Mouse (Mus musculus): Measurements from ENCODE around the gene Pxmp4. TPM values are rescaled to one million over a fixed set of nuclear protein-coding genes. Genes with fewer than 3 reads are reported as not detected.

The Pxmp4 gene
- polyA plus RNA-seq, 1 experiment from 2014 or later, result 52.8 TPM

DNA sequence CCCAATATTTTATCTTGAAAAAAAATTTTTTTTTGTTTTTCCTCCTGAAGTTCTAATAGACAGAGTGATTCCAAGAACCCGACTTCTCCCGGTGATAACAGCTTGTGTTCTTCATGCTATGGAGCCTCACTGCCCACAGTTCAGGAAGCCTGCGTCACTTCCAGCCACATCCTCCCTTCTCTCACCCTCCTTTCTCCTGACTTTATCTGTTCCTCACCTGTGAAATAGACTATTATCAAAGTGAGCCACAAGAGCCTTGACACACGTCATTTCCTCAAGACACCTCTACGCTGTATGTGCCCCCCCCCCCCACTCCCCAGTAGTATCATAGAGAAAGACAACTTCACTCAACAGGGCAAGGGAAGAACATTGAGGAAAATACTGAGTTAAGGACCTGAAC, 12.2 kb upstream of the Pxmp4 start:
- Histone ChIP-seq H3K27me3 (ENCODE audit: control insufficient read depth, insufficient read depth, low read length) (no peaks in the 10 kb centered on the region), H3K4me2 (replicated peaks; ENCODE audit: low read depth) (no peak overlapping the region), H3K27ac (replicated peaks) (peak overlapping the region; percentile 40; the same call in 1 of the 2 replicates), H3K9ac (ENCODE audit: low read length) (no peak overlapping the region), H3K4me3 (ENCODE audit: low read depth, low read length) (no peak overlapping the region), H3K9me3 (ENCODE audit: control insufficient read depth, low read length) (no peaks in the 10 kb centered on the region), H3K4me1 (replicated peaks; ENCODE audit: control insufficient read depth, insufficient read depth) (no peaks in the 10 kb centered on the region), H3K36me3 (ENCODE audit: control insufficient read depth, insufficient read depth, low read length) (no peaks in the 10 kb centered on the region)
- TF ChIP-seq EP300 (optimal IDR thresholded peaks at IDR 0.05) (no peak), CTCF (IDR thresholded peaks at IDR 0.05; ENCODE audit: low read depth) (no peak)
- DNase-seq (ENCODE audit: low spot score) (no peak), ATAC-seq (ENCODE audit: low FRiP score, low TSS enrichment) (no peak)
- 76% methylated on average over 5 of the region's 5 CpGs for WGBS

DNA sequence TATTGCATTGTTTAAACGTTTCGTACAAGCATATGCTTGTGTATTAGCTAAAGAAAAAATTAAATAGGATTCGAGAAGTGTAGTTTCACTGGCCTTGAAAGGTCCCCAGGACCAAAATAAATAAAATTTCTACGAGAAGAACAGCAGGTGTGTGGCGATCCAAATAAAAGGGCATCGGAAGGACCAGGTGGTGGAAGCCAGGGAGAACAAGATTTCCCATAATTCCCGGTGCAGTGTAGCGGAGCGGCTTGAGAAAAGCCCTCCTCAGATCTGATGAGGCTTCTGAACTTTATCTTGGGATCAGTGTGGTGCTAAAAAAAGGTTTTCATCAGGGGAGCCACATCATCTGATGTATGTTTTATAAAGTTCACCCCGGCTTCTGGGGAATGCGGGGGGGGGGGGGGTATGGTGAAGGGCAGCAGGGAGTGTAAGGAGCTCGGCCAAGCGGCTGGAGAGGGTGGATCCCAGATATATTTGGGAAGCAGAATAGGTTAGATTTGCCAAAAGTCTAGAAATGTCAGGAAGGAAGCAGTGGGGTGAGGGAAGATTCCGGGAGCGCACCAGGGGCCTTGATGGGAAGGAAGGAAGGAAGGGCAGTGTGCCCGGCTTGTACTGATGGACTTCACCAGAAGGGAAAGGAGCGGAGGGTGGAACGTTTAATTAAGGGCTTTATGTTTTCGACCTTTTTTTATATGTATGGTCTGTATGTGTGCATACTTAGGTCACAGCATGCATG, 11.5 kb upstream of the Pxmp4 start:
- H3K27me3 ChIP-seq (ENCODE audit: control insufficient read depth, insufficient read depth, low read length), result no peaks in the 10 kb centered on the region
- peak overlapping the region; percentile 40; the same call in 1 of the 2 replicates for H3K27ac ChIP-seq (replicated peaks)
- no peaks in the 10 kb centered on the region for H3K9me3 ChIP-seq (ENCODE audit: control insufficient read depth, low read length)
- WGBS, result 52% methylated on average over 19 of the region's 19 CpGs
- no peak for DNase-seq (ENCODE audit: low spot score)
- H3K4me2 ChIP-seq (replicated peaks; ENCODE audit: low read depth), result no peak overlapping the region
- ATAC-seq (ENCODE audit: low FRiP score, low TSS enrichment), result no peak
- 0 out of 2 replicates have a peak overlapping the region, but pooled peaks have one; percentile 13 for H3K9ac ChIP-seq (ENCODE audit: low read length)
- H3K4me1 ChIP-seq (replicated peaks; ENCODE audit: control insufficient read depth, insufficient read depth), result no peaks in the 10 kb centered on the region
- TF ChIP-seq CTCF (IDR thresholded peaks at IDR 0.05; ENCODE audit: low read depth), result no peak
- TF ChIP-seq EP300 (optimal IDR thresholded peaks at IDR 0.05), result no peak
- no peaks in the 10 kb centered on the region for H3K36me3 ChIP-seq (ENCODE audit: control insufficient read depth, insufficient read depth, low read length)
- H3K4me3 ChIP-seq (ENCODE audit: low read depth, low read length), result no peak overlapping the region

DNA sequence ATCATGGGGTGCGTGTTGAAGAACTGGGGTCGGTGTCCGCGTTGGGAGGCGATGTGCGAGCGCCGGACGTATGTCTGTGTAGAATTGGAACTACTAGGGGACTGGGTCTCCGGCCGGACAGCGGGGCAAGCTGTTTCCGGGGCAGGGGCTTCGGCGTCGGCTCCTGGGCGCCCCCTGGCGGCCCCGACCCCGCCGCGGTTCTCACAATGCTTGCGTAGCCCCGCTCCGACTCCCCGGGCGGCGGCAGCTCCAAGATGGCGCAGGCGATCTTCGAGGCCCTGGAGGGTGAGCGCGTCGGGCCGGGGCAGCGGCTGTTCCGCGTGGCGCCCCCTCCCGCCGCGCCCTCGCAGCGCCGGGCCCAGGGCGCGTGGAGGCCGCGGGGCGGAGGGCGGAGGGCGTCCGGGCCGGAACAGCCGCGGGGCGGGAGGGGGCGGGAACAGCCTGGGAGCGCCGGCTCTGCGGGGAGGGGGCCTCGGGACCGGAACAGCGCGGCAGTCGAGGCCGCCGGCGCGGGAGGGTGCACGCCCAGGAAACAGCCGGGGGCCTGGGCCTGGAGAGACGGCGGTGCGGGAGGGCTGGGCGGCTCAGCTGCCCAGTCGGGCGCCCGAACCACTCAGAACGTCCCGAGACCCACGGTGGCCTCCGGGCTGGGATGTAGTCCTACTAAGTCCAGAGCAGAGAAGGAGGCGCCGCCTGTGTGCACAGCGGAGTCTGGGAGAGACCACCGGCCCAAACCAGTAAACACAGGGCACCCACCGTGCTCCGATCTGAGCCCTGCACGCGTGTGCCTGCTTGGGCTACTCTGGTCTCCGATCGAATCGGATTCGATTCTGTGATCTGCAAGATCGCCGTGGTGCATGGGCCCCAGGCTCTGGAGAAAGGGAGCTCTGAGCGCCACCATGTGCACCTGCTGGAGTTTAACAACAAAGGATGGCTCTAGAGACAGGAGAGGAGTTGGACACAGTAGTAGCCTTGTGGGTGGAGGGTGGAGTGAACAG, 9.9 kb upstream of the Pxmp4 start, which contains the start of the genes Zfp341 and 4930519P11Rik:
Gene Zfp341, plus strand, starts transcription at position 180 of the 998 bp plus-strand sequence.
Gene 4930519P11Rik, minus strand, starts transcription at position 320 of the 998 bp plus-strand sequence.
- Histone ChIP-seq H3K36me3 (ENCODE audit: control insufficient read depth, insufficient read depth, low read length) (no peaks in the 10 kb centered on the region), H3K27me3 (ENCODE audit: control insufficient read depth, insufficient read depth, low read length) (no peaks in the 10 kb centered on the region), H3K27ac (replicated peaks) (peak within 1 kb of the TSS; percentile 98), H3K9ac (ENCODE audit: low read length) (peak within 1 kb of the TSS; percentile 80), H3K4me3 (ENCODE audit: low read depth, low read length) (peak within 1 kb of the TSS; percentile 53), H3K4me1 (replicated peaks; ENCODE audit: control insufficient read depth, insufficient read depth) (no peaks in the 10 kb centered on the region), H3K4me2 (replicated peaks; ENCODE audit: low read depth) (peak within 1 kb of the TSS; percentile 81), H3K9me3 (ENCODE audit: control insufficient read depth, low read length) (no peaks in the 10 kb centered on the region)
- peak; percentile 83 for TF ChIP-seq CTCF (IDR thresholded peaks at IDR 0.05; ENCODE audit: low read depth)
- no peak for TF ChIP-seq EP300 (optimal IDR thresholded peaks at IDR 0.05)
- DNase-seq (ENCODE audit: low spot score) (peak; percentile 95), ATAC-seq (ENCODE audit: low FRiP score, low TSS enrichment) (peak; percentile 96)
- WGBS, result under 1% methylated on average over 86 of the region's 98 CpGs

DNA sequence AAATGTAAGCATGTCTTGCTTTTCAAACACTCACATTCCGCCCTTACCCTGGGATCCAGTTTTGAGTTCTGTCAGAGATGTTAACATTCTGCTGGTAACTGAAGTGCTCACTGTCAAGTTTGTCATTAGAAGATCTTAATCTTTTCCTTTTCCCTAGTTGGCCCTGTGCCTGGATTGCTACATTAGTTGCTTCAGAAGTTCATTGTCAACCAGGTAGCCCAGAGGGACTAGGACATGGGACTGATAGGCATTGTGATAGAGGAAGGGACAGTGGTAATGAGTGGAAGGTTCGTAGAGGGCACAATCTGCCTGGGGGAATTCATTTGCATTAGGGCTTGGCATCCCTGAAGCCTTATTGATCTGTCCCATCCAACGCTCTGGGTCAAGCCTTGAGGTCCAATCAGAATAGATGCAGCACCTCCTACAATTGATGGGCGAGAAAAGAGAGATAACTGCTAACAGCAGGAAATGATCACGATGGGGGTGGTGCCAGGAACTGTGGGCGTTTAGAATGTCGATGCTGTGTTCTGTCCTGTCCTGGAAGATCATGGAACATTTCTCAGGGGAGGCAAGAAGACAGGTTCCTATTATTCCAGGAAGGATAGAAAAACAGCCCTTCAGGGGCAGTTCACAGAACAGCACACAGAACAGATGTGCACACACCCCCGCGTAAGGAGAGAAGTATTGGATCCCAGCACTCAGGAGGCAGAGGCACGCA, 5.7 kb upstream of the Pxmp4 start:
- Histone ChIP-seq H3K27ac (replicated peaks) (no peak overlapping the region), H3K9me3 (ENCODE audit: control insufficient read depth, low read length) (no peaks in the 10 kb centered on the region), H3K9ac (ENCODE audit: low read length) (no peak overlapping the region), H3K36me3 (ENCODE audit: control insufficient read depth, insufficient read depth, low read length) (no peaks in the 10 kb centered on the region), H3K4me1 (replicated peaks; ENCODE audit: control insufficient read depth, insufficient read depth) (no peaks in the 10 kb centered on the region), H3K4me2 (replicated peaks; ENCODE audit: low read depth) (no peak overlapping the region), H3K4me3 (ENCODE audit: low read depth, low read length) (no peak overlapping the region), H3K27me3 (ENCODE audit: control insufficient read depth, insufficient read depth, low read length) (no peaks in the 10 kb centered on the region)
- TF ChIP-seq EP300 (optimal IDR thresholded peaks at IDR 0.05), result no peak
- no peak for TF ChIP-seq CTCF (IDR thresholded peaks at IDR 0.05; ENCODE audit: low read depth)
- WGBS, result 58% methylated on average over 10 of the region's 10 CpGs
- ATAC-seq (ENCODE audit: low FRiP score, low TSS enrichment) (no peak), DNase-seq (ENCODE audit: low spot score) (no peak)

- no peak for TF ChIP-seq CTCF (IDR thresholded peaks at IDR 0.05; ENCODE audit: low read depth)
- Histone ChIP-seq H3K36me3 (ENCODE audit: control insufficient read depth, insufficient read depth, low read length) (no peaks in the 10 kb centered on the region), H3K9me3 (ENCODE audit: control insufficient read depth, low read length) (no peaks in the 10 kb centered on the region), H3K9ac (ENCODE audit: low read length) (no peak overlapping the region), H3K27me3 (ENCODE audit: control insufficient read depth, insufficient read depth, low read length) (no peaks in the 10 kb centered on the region), H3K27ac (replicated peaks) (no peak overlapping the region), H3K4me1 (replicated peaks; ENCODE audit: control insufficient read depth, insufficient read depth) (no peaks in the 10 kb centered on the region; the same call in 1 of the 2 replicates), H3K4me2 (replicated peaks; ENCODE audit: low read depth) (no peak overlapping the region), H3K4me3 (ENCODE audit: low read depth, low read length) (no peak overlapping the region)
- DNase-seq (ENCODE audit: low spot score) (no peak), ATAC-seq (ENCODE audit: low FRiP score, low TSS enrichment) (no peak)
- WGBS, result 63% methylated on average over 1 of the region's 1 CpGs
Measured at GRCm38 (mm10) chr2:154606965-154607364, 3.5 kb upstream of the Pxmp4 start.
